Mouse (Mus musculus): ENCODE measurements around the gene Edem1. TPM values are rescaled to one million over a fixed set of nuclear protein-coding genes. Genes with fewer than 3 reads are reported as not detected.

Gene Edem1
- total RNA-seq, 4 experiments from 2014 or later, result 18.2 to 34.0 (median 22.9) TPM

DNA sequence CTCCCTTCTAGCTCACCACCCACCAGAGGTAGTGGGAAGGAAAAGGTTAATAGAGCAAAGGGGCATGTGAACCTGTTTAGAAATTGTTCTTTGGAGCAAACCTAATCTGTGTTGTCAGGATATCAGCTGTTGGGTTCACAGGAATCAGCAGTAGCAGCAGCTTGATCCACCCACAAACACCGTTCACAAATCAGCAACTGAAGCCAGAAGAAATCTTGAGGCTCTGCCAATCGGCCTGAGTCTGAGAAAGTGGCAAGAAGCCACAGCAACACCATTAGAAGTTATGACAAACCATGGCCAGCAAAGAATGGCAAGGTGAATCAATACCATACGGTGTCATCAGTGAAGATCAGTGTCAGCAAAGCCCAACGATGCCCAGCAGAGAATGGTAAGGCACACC lies 42.8 kb downstream of the Edem1 start:
- no peak for DNase-seq (ENCODE audit: low spot score in 2 of 2)

DNA sequence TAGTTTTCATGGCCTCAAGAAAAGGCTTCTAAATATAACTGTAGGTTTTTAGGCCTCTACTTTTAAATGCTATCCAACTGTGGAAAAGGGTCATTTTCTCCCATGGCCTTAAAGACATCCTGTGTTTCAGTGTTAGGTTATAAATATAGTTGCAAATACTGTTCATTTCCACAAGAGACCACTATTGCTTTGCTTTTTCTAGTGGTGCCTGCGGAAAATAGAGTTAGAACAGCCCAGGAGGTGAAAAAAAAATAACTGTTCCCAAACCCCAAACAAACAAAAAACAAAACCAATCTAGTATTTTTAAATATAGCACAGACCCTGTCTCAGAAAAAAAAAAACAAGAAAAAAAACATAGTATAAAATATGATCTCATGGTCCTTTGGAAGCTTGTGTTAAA lies 46.9 kb downstream of the Edem1 start:
- DNase-seq (ENCODE audit: low spot score in 2 of 2), result no peak

DNA sequence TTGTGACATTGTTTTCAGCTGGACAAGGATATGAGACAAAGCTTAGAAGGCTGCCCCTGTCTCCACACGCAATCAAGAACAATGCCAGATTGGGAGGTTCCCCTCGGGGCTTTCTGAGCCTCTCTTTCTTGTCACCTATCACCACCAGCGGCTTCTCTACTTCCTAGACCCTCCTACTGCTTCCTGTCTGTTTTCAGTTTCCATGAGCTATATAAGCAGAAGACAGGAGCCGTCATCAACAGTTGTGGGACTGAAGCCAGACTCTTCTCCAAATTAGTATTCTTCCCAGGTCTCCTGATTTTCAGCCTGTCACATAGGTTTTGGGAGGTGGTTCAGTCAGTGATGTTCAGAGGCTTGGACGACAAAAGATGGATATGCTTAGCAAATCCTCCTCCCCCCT lies 47.6 kb downstream of the Edem1 start:
- no peak for DNase-seq (ENCODE audit: low spot score in 2 of 2)

DNA sequence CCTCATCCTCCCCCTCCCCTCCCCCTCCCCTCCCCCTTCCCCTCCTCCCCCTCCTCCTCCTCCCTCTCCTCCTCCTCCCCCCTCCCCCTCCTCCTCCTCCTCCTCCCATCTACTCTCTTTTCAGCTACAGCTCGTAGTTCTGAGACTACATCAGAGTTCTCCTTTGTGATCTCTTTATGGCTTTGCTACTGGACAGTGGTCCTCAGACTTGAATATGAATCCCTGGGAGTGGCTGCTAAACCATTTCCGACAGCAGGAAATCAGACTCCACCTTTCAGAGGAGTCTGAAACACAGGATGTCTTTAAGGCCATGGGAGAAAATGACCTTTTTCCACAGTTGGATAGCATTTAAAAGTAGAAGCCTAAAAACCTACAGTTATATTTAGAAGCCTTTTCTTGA lies 48.0 kb downstream of the Edem1 start:
- no peak for DNase-seq (ENCODE audit: low spot score in 2 of 2)

DNA sequence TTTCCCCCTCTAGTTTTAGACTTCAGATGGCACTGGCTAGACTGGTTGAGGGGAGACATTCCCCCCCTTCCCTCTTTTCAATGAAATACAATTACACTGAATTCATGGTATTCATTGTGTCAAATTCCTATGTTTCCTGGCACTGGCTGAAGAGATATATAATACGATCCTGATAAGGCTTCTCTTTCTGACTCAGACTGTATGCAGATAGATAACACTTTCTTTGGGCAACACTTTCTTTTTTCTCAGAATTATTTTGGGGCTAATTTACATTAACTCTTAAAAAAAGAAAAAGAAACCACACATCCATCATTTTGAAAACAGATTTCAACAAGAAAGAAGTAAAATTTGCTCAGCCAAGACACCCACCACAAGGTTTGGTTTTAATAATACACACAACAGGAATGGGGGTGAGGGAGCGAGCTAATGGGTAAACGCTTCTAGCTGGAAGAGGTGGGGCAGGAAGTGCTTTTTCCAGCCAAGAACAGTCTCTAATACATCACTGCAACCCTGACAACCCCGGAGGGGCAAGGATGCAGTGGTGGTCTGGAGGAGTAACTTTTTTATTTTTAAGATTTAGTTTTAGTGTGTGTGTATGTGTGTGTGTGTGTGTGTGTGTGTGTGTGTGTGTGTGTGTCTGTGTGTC lies 52.0 kb downstream of the Edem1 start:
- DNase-seq (ENCODE audit: low spot score in 2 of 2), result no peak

DNA sequence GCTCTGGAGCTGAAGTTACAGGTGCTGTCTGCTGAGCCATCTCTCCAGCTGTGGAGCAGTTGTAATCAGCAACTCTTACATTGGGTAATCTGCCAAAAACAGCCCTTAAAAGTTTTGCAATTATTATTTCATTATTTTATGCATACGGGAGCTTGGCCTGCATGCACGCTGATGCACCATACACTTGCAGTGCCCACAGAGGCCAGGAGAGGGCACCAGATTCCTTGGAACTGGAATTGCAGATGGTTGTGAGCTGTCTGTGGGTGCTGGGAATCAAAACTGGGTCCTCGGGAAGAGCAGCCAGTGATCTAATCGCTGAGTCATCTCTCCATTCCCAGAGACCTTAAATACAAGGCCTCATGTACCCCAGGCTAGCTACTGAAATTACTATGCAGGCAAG lies 52.6 kb downstream of the Edem1 start:
- DNase-seq (ENCODE audit: low spot score in 2 of 2), result no peak

DNA sequence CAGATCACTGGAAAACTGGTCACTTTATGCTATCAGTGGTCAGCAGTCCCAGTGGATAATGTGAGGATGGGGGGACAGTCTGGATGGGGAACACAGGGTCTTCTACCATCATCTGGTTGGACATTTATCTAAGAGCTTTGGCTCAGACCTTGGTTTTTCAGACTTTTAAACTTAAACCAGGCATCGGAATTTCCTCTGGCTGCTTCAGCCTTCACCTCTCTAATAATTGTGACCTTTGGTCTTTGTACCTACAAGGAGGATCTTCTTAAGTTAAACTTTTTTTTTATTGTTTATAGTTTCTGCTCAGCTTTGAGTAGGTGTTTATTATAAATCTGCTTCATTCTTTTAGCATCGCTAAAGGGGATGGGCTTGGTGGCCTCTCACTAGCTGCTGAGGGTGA lies 55.4 kb downstream of the Edem1 start:
- DNase-seq (ENCODE audit: low spot score in 2 of 2), result no peak

DNA sequence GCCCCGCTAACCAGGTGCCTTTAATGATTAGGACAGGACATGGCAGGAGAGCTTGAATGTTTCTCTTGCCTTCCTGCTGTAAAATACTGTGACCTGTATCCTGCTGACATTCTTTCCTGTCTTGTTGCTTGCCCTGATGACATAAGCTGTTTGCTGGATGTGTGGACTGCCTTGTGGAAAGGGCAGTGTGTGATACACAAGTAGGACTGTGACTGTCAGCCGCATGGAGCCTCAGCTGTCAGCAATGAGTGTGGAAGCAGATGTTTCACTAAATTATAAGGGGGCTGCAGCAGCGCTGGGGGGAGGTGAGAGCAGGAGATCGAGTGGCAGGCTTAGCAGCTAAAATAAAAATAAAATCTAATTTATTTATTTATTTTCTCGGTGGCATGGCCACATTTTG lies 56.2 kb downstream of the Edem1 start:
- DNase-seq (ENCODE audit: low spot score in 2 of 2), result no peak

DNA sequence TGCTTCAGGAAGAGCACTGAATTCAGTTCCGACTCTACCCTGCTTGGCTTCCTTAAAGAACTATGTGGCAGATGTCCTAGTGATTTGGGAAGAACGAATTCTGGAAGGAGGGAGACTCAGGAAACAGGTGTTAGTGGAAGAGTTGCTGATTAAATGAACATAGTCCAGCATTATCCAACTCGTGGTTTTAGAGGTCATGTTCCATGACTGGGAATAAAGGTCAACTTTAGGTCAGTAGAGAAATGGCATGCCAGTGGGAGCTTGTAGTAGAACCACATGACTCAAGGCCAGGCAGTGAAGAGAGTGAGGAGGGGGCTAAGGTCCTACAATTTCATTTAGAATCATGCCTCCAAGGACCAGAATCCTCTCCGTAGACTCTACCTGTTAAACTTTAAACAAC lies 57.9 kb downstream of the Edem1 start:
- DNase-seq (ENCODE audit: low spot score in 2 of 2), result no peak

DNA sequence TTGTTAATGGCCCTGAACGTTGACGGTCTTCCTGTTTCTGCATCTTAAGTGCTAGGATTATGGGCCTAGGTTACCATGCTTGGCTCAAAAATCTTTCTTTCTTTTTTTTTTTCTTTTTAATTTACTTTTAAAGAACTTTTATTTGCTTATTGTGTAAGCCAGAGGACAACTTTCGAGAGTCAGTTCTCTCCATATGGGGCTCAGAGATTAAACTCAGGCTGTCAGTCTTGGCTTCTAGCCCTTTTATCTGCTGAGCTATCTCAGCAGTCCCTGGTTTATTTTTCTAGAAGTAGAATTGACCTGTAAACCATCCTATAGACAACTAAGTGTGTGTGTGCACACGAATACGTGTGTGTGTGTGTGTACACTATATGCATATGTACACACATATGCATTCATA lies 64.1 kb downstream of the Edem1 start:
- no peak for DNase-seq (ENCODE audit: low spot score in 2 of 2)

DNA sequence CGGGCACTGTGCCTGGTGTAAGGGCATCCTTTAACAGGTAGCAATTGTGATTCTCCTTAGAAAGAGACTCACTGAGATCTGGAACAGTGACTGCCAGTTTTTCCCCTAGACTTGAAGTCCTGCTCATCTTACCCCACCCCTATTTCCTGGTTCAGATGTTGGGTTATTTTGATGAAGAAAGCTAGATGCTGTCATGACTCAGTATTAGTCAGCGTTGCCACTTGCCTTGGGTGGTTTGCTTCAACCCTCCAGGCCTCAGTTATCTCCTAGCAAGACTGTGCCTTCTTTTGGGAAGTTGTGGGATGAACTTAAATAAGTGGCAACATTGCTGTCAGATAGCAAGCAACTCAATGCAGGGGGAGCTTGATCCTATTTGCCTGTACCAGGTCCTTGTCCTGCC lies 66.7 kb downstream of the Edem1 start:
- no peak for DNase-seq (ENCODE audit: low spot score in 2 of 2)

DNA sequence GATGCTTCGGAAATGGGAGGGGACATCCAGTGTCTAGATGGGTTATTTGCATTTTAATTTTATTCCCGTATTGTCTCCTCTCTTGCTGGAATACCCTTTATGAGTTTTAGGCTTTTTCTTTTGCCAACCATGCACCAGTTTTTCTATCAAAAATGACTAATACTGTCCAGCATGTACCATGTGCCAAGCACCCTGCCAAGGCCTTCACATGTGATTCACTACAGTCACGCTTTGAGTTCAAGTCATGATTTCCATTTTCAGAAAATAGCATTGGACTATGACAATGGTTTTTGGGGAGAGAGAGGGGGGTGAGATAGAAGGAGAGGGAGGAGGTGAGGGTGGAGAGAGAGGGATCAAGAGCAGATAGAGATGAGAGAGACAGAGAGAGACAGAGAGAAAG lies 67.5 kb downstream of the Edem1 start:
- DNase-seq (ENCODE audit: low spot score in 2 of 2), result no peak

DNA sequence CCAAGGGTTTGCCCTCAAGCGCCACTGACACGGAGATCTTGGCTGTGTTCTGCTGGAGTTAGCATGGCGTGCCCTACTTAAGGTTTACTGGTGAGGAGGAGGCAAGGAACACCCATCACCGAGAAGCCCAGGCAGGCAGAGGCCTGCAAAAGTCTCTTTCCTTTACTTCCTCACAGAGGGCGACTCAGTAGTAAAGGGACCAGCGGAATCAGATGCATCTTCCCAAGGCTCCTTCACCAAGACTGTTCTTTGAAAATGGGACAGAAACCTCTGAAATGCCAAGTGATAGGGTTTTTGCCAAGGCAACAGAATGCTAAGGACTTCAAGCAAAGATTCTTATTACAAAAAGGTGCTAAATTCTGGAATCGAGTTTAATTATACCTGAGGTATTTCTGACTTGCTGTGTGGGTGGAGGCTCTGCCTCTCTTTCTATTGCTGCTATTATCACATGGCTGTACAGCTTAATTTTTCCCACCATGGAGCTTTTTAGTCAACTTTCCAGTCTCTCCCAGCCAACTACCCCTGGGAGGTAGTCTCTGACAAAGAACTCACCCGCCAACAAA lies 68.2 kb downstream of the Edem1 start:
- DNase-seq (ENCODE audit: low spot score in 2 of 2), result no peak

DNA sequence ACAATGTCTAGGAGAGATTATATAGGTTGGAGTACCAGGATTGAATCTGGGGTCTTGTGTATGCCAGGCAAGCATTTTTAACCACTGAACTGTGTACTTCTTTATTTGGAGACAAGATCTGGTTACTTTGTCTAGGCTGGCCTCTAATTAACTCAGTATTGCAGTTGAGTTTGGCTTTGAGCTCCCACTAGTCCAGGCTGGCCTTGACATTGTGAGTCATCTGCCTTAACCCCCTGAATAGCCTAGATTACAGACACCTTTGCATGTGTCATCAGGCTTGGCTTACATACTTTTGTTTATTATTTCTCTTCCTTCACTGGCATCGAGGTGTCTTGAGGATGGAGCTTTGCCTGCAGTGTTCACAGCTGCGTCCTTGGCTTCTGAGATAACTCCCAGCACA lies 70.8 kb downstream of the Edem1 start:
- no peak for DNase-seq (ENCODE audit: low spot score in 2 of 2)

DNA sequence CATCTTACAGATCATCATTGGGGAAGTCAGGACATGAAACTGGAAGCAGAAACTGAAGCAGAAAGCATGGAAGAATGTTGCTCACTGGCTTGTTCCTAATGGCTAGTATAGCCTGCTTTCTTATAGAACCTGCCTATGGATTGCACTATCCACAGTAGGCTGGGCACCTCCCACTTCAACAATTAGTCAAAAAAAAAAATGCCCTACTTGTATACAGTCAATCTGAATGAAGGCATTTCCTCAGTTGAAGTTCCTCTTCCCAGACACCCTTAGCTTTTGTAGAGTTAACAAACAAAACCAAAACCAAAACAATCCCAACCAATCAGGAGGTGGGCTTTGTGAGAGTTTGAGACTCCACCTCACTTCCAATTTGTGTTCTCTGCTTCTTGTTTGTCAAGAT lies 73.7 kb downstream of the Edem1 start:
- no peak for DNase-seq (ENCODE audit: low spot score in 2 of 2)

DNA sequence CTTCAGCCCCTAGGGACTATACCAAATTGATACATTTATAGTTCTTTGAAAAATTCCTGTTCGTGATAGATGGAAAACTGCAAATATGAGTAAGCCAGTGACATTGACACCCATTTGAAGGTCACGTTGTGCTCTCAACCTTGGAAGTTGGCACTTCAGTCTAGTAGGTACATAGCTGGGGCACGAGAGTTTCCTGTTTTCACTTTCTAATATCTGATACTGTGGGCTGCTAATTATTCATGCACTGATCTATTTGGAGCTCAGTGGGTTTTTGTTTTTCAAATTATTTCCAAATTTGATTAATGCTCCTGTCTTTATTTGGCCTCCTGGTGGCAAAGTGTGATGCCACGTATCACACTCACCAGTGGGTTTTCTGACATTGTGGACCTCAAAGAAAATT lies 74.8 kb downstream of the Edem1 start:
- no peak for DNase-seq (ENCODE audit: low spot score in 2 of 2)

DNA sequence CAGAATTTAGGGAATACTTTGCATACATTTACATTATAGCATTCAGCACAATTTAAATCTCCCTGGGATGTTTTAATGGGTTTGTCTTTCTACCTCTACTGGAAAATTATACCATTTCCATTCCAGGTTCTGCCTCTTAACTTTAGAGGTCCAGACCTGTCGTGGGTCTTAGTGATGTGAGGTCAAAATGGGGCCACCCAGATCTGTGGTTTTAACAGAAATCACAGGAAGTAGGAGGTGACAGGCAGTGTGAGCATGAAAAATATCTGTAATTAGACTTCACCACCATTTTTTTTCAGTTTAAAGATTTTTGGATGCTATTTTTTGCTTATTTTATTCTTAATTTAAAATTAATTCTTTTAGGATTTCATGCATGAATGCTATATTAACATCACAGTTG lies 78.1 kb downstream of the Edem1 start:
- DNase-seq (ENCODE audit: low spot score in 2 of 2), result no peak

Other genes with a start within 250 kb of the Edem1 start
- 100 to 1,000 TPM; 114 to 124 (median 115) TPM for gene Bhlhe40, start 168.0 kb upstream of the Edem1 start, total RNA-seq (2022)
- gene Arl8b, start 45.5 kb upstream of the Edem1 start, total RNA-seq (2022), result 100 to 1,000 TPM; 196 to 256 (median 209) TPM

Data from layer of hippocampus, adult 8-10 months (tissue).